Mouse (Mus musculus): ENCODE data around the gene Iars2.

Gene Iars2

DNA sequence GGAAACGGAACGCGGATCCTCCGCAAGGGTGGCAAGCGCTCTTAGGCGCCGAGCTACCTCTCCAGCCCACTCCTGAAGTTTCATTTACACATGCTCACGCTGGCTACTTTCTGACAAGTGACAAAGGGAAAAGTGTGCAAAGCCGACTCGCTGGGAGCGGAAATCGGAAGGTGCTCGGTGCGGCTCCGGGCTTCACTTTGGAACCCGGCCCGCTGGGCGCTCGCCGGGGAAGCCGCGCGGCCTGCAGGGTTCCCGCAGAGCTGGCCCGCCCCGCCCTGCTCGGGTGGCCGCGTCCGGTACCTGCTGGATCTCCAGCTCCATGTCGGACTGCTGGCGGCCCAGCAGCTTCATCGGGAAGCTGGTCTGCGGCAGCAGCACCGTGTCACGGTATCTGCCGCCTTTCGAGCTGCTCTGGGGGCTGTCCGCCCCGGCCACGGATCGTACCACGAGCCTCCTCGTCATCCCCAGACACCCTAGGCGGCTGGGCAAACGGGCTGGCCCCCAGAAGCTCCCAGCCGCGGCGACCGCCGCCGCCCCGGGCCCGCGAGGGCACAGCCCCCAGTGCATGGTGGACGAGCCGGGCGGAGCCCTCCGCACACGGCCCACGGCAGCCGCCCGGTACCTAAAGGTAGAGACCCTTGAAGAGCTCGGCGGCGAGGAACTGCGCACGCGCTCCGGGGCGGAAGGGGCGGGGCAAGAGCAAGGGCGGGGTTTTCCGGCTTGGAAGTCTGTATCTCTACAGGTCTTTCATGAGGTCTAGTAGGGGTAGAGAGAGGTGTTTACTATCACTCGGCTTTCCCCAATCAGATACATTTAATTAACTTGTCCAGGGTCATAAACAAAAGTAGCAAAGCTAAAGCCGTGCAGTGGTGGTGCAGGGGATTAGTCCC is at the start of gene Iars2:
TSS of gene Iars2 (minus strand) at position 676 of the 890 bp plus-strand sequence.
- peak; percentile 90 for DNase-seq (ENCODE audit: low spot score)

DNA sequence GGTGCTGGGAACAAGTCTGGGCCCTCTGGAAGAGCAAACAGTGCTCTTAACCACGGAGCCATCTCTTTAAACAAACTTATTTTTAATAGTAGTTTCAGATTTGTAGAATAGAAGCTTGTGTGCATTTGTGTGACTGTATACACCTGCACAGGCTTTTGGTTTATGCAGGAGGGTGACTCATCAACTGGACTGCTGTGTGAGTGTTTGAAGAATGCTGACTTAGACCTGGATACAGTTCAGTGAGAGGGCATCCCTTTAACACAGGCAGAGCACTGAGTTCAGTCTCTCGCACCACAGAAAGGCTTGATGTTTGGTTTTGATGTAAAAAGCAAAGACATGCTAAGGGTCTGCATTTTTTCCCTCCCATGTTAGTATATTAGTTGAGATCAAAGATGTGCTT is 48.2 kb upstream of the Iars2 start:
- DNase-seq (ENCODE audit: low spot score): no peak

GRCm38 (mm10) chr1:185376390-185376789 is 47.2 kb upstream of the Iars2 start:
- DNase-seq (ENCODE audit: low spot score): no peak

DNA sequence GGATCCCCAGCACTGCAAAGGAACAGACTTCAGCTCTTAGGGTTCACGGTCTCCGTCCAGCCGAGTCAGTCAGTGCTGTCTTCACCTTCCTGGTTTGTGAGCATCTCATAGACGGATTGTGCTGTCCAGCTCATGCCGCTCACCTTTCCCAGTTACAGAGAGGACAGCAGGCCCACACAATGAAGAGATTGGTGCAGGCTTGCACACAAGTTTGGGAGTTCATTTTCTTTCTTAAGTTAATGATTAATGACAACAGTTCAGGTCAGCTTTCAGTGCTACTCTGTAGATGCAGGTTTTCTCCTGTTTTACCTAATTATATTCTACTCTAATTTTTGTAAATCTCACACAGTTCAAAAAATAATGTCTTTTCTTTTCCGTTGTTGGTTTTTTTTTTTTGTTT is 40.8 kb upstream of the Iars2 start:
- no peak for DNase-seq (ENCODE audit: low spot score)

- DNase-seq (ENCODE audit: low spot score): no peak
Observed at GRCm38 (mm10) chr1:185367383-185367782, 38.2 kb upstream of the Iars2 start.

- DNase-seq (ENCODE audit: low spot score): no peak
Observed at GRCm38 (mm10) chr1:185364183-185364540, 35.0 kb upstream of the Iars2 start.

DNA sequence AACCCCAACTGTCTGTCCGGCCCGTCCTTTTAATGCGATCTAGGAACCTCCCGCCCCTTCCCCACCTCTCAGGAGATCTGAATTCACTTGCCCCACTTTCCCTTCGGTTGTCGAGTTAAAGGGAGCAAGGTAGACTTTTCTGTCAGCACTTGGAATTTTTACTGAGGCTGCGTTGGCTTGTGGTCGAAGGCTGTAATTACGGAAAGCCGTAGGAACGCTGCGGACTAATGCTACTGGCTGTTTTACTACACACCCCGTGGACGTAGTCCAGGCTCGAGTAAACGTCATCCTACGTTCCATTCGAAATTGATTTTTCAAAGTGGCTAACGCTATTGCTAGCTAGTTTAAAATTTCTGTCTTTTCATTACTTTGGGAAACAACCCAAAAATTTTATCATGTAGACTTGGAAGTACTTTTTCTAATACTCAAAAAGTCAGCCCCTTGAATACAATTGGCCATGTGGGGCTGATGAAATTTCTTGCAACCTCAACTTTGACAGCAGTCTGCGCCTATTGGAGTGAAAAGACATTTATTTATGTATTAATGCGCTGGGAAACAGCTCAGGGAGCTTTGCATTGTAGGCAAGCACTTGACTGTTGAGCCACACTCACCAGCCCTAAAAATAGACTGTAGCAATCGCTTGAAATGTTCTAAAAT is 34.5 kb upstream of the Iars2 start:
- DNase-seq (ENCODE audit: low spot score): peak; percentile 55

DNA sequence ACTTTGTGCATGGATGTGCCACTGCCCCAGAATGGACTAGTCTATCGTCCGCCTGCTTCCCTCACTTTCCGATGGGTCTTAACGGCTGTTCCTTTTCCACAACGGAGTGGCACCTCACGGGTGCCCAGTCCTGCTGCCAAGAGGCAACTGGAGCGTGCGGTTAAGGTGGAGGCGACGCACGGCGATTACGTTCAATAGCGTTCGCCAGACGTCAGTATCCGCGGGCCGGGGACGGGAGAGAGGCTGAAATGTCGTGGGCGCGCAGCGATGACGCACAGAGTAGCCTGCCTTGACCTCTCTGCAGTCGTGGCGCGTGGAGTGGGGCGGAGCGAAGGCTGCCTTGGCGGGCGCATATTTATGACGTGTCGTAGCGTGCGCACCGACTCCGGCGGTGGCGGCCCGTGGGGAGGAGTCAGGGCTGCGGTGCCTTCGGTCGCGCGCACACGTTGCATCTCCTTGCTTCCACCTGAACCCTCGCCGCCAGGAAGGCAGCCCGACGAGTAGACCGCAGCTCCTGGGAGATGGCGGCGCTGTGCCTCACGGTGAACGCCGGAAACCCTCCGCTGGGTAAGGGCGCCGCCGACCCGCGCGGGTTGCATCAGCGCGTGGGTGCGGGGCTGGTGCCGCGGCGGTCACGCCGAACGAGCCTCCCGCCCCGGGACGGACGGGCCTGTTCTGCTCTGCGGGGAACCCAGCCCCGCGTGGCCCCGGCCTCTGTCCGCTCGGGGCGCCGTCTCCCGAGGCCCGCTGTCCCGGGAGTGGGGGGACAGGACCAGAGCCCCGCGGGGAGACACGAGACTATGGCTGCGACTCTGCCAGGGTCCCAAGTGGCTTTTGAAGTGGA is 33.7 kb upstream of the Iars2 start, which contains the start of gene Eprs:
TSS of gene Eprs (plus strand) at position 368 of the 844 bp plus-strand sequence.
- DNase-seq (ENCODE audit: low spot score): peak; percentile 99

DNA sequence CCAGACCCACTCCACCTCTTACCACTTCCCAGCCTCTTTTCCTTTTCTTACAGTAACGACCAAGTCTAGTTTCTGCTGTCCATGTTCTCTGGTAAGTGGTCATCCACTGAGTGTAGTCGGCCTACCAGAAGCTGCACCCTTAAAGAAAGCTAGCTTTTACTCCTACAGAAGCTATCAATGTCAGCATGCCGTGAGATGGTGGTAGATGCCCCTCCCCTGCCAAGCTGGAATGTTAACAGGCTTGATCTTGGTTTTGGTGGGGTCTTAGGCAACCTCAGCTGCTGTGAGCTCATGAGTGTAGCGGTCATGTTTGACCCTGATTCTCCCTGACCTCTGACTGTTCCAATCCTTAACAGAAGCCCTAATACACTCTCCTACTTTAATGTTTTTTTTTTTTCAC is 29.0 kb upstream of the Iars2 start:
- no peak for DNase-seq (ENCODE audit: low spot score)

- no peak for DNase-seq (ENCODE audit: low spot score)
Observed at GRCm38 (mm10) chr1:185356246-185356645, 27.1 kb upstream of the Iars2 start.

- DNase-seq (ENCODE audit: low spot score): no peak
Observed at GRCm38 (mm10) chr1:185354731-185355130, 25.5 kb upstream of the Iars2 start.

GRCm38 (mm10) chr1:185353351-185353750 is 24.2 kb upstream of the Iars2 start:
- DNase-seq (ENCODE audit: low spot score): no peak

GRCm38 (mm10) chr1:185352151-185352550 is 23.0 kb upstream of the Iars2 start:
- DNase-seq (ENCODE audit: low spot score): no peak

DNA sequence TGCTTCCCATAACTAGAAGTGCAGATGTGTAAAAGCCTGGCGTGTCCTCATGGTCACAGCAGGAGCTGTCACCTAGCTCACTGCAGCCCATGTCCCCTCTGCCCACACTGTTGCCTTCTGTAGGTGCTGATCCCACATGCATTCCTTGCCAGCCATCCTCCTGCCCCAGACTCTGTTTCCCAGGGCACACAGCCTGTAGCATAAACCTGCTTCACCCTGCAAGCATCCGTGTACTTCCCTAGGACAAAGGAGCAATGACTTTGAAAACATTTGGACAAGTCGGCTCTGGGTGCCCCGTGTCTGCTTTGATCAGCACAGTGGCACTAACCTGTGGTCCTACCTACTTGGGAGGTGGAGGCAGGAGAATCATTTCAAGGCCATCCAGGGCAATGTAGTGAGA is 21.4 kb upstream of the Iars2 start:
- DNase-seq (ENCODE audit: low spot score): no peak

GRCm38 (mm10) chr1:185349741-185350140 is 20.5 kb upstream of the Iars2 start:
- DNase-seq (ENCODE audit: low spot score): no peak

DNA sequence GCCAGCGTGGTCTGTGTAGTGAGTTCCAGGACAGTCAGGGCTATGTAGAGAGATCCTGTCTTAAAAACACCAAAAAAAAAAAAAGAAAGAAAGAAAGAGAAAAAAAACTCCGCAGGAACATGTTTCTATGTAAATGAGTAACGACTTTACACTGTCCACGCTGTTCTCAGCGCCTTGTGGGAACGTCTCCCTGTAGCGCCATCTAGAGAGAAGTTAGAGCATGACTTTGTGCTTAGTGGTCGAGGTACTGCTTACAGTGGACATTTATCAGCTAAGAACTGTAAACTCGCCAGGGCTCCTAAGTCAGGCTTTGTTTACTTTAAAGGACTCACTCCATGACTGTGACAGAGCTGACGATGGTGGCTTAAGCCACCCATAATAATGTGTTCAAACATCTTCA is 17.0 kb upstream of the Iars2 start:
- no peak for DNase-seq (ENCODE audit: low spot score)

- no peak for DNase-seq (ENCODE audit: low spot score)
Observed at GRCm38 (mm10) chr1:185343422-185343821, 14.2 kb upstream of the Iars2 start.

GRCm38 (mm10) chr1:185342441-185342840 is 13.2 kb upstream of the Iars2 start:
- no peak for DNase-seq (ENCODE audit: low spot score)

DNA sequence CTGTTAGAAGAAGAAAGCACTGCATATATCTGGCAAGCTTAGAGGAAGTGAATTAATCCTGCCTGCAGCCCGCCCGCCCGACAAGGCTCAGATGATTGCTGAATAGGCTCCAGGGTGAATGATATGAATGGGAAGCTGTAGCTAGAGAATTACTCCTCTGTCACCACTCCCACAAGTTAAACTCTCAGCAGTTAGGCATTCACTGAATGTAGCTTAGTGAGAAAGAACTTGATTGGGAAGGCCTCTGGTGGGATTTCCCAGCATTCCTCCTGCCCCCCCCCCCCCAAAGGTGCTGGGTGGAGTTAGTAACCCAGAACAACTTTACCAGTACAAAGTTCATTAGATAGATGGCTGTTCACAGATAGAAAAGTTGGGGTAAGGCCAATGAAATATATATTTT is 7.3 kb upstream of the Iars2 start:
- no peak for DNase-seq (ENCODE audit: low spot score)

- no peak for DNase-seq (ENCODE audit: low spot score)
Observed at GRCm38 (mm10) chr1:185335231-185335765, 6.1 kb upstream of the Iars2 start.

- no peak for DNase-seq (ENCODE audit: low spot score)
Observed at GRCm38 (mm10) chr1:185334136-185334535, 4.9 kb upstream of the Iars2 start.

DNA sequence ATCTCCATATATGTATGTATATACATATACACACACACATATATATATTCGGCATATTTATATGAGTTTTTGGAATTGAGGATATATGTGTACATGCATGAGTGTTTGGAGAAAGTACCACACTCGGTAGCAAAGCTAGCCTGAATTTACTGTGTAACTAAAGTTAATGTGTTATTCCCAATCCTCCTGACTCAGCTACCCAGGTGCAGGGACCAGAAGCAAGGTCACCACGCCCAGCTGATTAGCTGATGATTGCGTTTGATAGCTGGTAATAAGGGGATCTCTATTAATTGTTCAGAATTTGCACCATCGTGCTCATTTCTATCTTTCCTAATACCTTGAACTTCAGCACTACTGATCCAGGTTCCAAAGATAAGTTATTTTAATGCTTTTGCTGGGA is 4.5 kb upstream of the Iars2 start:
- no peak for DNase-seq (ENCODE audit: low spot score)

Measured in lung, postnatal 25 days (tissue).